Mouse (Mus musculus) midbrain, embryonic 15.5 days (tissue): ENCODE data around the gene T2. TPM values are rescaled to one million over a fixed set of nuclear protein-coding genes. Genes with fewer than 3 reads are reported as not detected.

Experiments
- ATAC-seq: fragments of 200-750 bp; cut with Nextera tagmentation; replicated peaks from 2 replicates; pipeline ENCODE4 v1.8.0; 2017; ENCODE audit warnings: moderate TSS enrichment
- H3K27ac ChIP-seq: fragments of 300-500 bp; sonication (generic); 2 replicates; pipeline ENCODE4 v1.5.1; 2015; ENCODE audit warnings: mild to moderate bottlenecking, inconsistent platforms
- H3K27me3 ChIP-seq: fragments of 300-500 bp; sonication (generic); replicated peaks from 2 replicates; pipeline ENCODE4 v1.6.1; 2015; ENCODE audit warnings: inconsistent platforms
- H3K36me3 ChIP-seq: fragments of 300-500 bp; sonication (generic); replicated peaks from 2 replicates; pipeline ENCODE4 v1.6.1; 2015; ENCODE audit warnings: inconsistent platforms
- H3K4me1 ChIP-seq: fragments of 300-500 bp; sonication (generic); 2 replicates; pipeline ENCODE4 v1.6.1; 2015; ENCODE audit warnings: inconsistent platforms
- H3K4me2 ChIP-seq: fragments of 300-500 bp; sonication (generic); 2 replicates; pipeline ENCODE4 v1.6.1; 2015; ENCODE audit warnings: inconsistent platforms, mild to moderate bottlenecking, moderate library complexity
- H3K4me3 ChIP-seq: fragments of 300-500 bp; sonication (generic); 2 replicates; pipeline ENCODE4 v1.5.1; 2015; ENCODE audit warnings: mild to moderate bottlenecking, inconsistent platforms
- H3K9ac ChIP-seq: fragments of 300-500 bp; sonication (generic); 2 replicates; pipeline ENCODE4 v1.6.1; 2015; ENCODE audit warnings: mild to moderate bottlenecking, inconsistent platforms
- H3K9me3 ChIP-seq: fragments of 300-500 bp; sonication (generic); 2 replicates; pipeline ENCODE4 v1.6.1; 2016; ENCODE audit warnings: inconsistent platforms
- WGBS: fragments of 180-500 bp; shearing (Covaris S2); methylation state at CpG from one replicate; pipeline ENCODE4 v1.1.7; 2015; ENCODE audit warnings: mixed read lengths; 5-methylcytosine and 5-hydroxymethylcytosine counted together
- polyA plus RNA-seq: library from polyadenylated mRNA; unstranded; fragments of >200 nt; fragmentation: Nextera tagmentation; extraction: Ambion mirVana; gene quantifications from 2 replicates; pipeline ENCODE4 v1.2.1, GENCODE M21; 2015

The T2 gene
- polyA plus RNA-seq, 1 experiment from 2014 or later: 0.97 TPM

DNA sequence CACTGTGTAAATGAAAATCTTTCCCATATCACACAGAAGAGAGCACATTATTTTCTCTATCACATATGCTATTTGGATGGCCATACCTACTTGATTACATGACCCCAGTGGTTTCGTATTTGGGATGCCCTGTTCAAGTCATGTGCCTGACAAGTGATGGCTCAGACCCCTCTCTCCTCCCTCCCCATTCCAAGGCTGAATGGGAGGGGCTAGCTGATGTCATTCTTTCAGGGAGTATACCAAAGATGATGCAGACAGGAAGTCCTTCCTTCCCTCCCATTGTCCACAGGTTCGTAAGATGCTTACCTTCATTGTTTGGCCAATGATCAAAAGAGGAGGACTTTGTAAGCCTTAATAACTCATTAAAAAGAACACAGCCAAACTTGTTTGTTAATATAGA lies 13.4 kb downstream of the T2 start:
- Histone ChIP-seq H3K9me3 (no peaks in the 10 kb centered on the region), H3K27me3 (no peaks in the 10 kb centered on the region), H3K36me3 (no peaks in the 10 kb centered on the region), H3K9ac (no peak overlapping the region), H3K4me3 (no peak overlapping the region), H3K4me1 (peaks cover 66% of the 10 kb centered on the region), H3K27ac (peak overlapping the region; percentile 100), H3K4me2 (no peak overlapping the region)
- no peak for ATAC-seq
- 26% methylated on average over 2 of the region's 2 CpGs for WGBS

- Histone ChIP-seq H3K27me3 (no peaks in the 10 kb centered on the region), H3K4me2 (peak overlapping the region; percentile 70; the same call in 1 of the 2 replicates), H3K4me1 (peaks cover 66% of the 10 kb centered on the region), H3K27ac (peak overlapping the region; percentile 100), H3K36me3 (no peaks in the 10 kb centered on the region), H3K9ac (no peak overlapping the region; the same call in 1 of the 2 replicates), H3K4me3 (no peak overlapping the region), H3K9me3 (no peaks in the 10 kb centered on the region)
- no peak for ATAC-seq
- WGBS: 13% methylated on average over 13 of the region's 13 CpGs
Observed at GRCm38 (mm10) chr17:8370634-8371229, 14.9 kb downstream of the T2 start.

GRCm38 (mm10) chr17:8371834-8372233 lies 16.0 kb downstream of the T2 start:
- peaks cover 57% of the 10 kb centered on the region for H3K4me1 ChIP-seq
- peak; percentile 79 for ATAC-seq
- WGBS: under 1% methylated on average over 7 of the region's 7 CpGs
- H3K4me2 ChIP-seq: peak overlapping the region; percentile 70
- no peaks in the 10 kb centered on the region for H3K36me3 ChIP-seq
- H3K27me3 ChIP-seq: no peaks in the 10 kb centered on the region
- no peaks in the 10 kb centered on the region for H3K9me3 ChIP-seq
- peak overlapping the region; percentile 64 for H3K9ac ChIP-seq
- H3K4me3 ChIP-seq: peak overlapping the region; percentile 40
- H3K27ac ChIP-seq: peak overlapping the region; percentile 100

DNA sequence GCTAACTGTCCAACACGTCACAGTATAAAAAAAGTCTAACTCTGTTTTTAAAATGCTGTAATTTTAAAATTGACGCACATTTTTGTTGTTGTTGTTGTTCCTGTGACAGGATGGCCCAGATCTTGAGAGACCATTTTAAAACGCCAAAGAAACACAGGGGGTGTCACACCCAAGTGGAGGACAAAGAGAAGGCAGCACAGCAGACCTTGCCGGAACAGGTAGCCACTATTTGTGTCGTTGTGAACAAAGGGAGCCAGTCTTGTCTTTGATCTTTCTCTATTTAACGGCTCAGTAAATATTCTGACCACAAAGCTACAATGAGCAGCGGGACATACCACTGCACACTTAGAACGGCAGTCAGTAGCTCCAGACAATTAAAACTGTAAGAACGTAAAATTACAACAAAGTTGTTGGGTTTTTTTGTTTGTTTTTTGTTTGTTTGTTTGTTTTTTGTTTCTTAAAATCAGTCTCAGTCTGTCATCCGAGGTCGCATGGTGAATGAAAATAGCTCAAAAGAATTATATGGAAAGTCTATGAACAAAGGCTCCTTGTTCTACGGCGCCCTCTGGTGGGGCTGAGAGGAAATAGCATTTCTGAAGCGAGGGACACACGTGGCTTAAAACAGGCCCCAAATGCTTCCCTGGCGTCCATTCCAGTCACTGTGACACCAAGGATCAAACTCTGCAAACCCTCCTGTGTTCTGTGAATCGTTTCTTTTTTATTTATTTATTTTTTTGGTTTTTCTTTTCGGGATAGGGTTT lies 16.7 kb downstream of the T2 start:
- Histone ChIP-seq H3K4me2 (peak overlapping the region; percentile 70), H3K36me3 (no peaks in the 10 kb centered on the region), H3K27me3 (no peaks in the 10 kb centered on the region), H3K4me1 (peaks cover 51% of the 10 kb centered on the region), H3K27ac (peak overlapping the region; percentile 100), H3K9ac (peak overlapping the region; percentile 64), H3K9me3 (no peaks in the 10 kb centered on the region), H3K4me3 (peak overlapping the region; percentile 40)
- ATAC-seq: peak; percentile 12; the same call in 1 of the 2 replicates
- under 1% methylated on average over 18 of the region's 18 CpGs for WGBS

DNA sequence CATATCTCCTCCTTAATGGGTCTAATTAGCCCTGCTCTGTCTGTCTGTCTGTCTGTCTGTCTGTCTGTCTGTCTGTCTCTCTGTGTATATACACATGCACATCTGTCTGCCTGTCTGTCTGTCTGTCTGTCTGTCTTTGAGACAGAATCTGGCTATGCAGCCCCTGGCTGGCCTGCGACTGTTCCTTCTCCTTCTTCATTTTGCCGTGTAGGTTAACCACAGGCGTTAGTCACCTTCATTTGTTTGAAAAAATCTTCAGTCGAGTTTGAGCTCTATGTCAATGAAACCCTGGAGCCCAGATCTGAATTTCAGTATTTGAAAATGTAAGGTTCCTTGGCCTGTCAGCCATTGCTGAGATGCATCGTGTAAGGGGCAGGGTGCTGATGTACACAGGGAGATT lies 21.5 kb downstream of the T2 start:
- Histone ChIP-seq H3K27ac (no peak overlapping the region), H3K9me3 (no peaks in the 10 kb centered on the region), H3K4me2 (no peak overlapping the region), H3K4me3 (no peak overlapping the region), H3K27me3 (no peaks in the 10 kb centered on the region), H3K36me3 (no peaks in the 10 kb centered on the region), H3K4me1 (peaks cover 6% of the 10 kb centered on the region), H3K9ac (no peak overlapping the region)
- ATAC-seq: no peak
- 63% methylated on average over 5 of the region's 5 CpGs for WGBS

- peaks cover 8% of the 10 kb centered on the region for H3K4me1 ChIP-seq
- WGBS: 91% methylated on average over 2 of the region's 2 CpGs
- no peak for ATAC-seq
- H3K4me3 ChIP-seq: no peak overlapping the region
- no peaks in the 10 kb centered on the region for H3K36me3 ChIP-seq
- H3K27me3 ChIP-seq: peaks cover 16% of the 10 kb centered on the region
- H3K9me3 ChIP-seq: no peaks in the 10 kb centered on the region
- H3K4me2 ChIP-seq: no peak overlapping the region
- H3K27ac ChIP-seq: no peak overlapping the region
- no peak overlapping the region for H3K9ac ChIP-seq
Observed at GRCm38 (mm10) chr17:8385441-8385840, 29.6 kb downstream of the T2 start.

DNA sequence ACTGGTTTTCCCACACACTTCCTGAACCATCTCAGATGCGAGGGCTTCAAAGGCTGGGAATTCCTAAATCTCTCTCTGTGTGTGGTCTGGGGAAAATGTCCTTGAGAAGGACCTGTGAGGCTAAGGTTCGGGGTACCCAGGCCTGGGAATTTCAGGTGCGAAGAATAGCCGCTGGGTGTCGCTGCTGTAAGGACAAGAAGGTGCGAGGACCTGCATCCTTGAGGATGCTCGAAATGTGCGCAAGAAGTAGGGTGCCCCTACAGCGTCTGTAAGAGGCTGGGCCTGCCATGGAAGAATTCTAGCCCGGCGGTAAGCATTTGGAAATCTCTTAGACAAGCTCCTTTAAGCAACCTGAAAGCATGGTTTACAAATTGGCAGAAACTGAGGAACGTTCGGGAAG lies 32.7 kb downstream of the T2 start:
- 2% methylated on average over 13 of the region's 13 CpGs for WGBS
- H3K27ac ChIP-seq: no peak overlapping the region

DNA sequence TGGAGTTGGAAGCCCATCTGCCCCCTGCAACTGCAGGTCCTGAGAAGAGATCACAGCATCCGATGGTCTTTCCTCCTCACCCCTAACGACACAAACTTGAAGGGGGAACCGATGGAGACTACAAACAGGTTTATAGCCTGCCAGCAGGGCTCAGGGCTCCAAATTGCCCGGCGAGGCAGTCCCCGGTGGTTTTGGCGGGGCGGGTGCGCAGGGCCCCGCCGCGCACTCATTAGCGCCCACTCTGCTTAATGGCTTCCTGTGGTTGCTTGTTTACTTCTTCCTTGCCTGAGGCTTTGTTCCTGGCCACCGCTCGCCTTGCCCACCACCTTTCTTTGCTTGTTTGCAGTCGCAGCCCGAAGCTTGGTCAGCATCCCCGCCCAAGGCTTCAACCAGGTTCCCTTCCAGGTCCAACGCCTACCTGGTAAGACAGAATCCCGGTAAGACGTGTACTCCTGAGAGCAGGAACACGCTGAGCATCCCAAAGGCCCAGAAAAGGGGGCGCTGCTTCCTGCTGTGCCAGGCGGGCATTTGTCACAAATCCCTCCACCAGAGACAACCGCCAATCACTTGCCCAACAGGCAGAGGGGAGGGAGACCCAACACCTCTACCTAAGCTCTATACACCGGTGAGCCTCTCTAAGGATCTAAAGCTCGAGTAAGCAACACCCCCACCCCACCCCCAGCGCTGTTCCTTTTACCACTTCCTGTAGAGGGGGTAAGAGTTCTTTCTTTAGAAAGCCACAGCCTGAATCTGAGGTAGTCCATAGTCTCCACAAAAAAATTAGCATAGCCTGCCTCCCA lies 33.4 kb downstream of the T2 start:
- Histone ChIP-seq H3K4me1 (peaks cover 8% of the 10 kb centered on the region), H3K4me3 (peak overlapping the region; percentile 36), H3K4me2 (peak overlapping the region; percentile 56), H3K27ac (peak overlapping the region; percentile 23; the same call in 1 of the 2 replicates), H3K27me3 (peaks cover 27% of the 10 kb centered on the region), H3K9ac (peak overlapping the region; percentile 33), H3K9me3 (no peaks in the 10 kb centered on the region), H3K36me3 (no peaks in the 10 kb centered on the region)
- 1% methylated on average over 28 of the region's 28 CpGs for whole genome bisulfite sequencing
- peak; percentile 70 for ATAC-seq

More for the DNA sequence above, 32.7 kb downstream of the T2 start:
- Histone ChIP-seq H3K9me3 (no peaks in the 10 kb centered on the region), H3K27me3 (peaks cover 27% of the 10 kb centered on the region), H3K9ac (peak overlapping the region; percentile 33; the same call in 1 of the 2 replicates), H3K4me3 (peak overlapping the region; percentile 36), H3K4me2 (peak overlapping the region; percentile 56), H3K4me1 (peaks cover 8% of the 10 kb centered on the region), H3K36me3 (no peaks in the 10 kb centered on the region)
- peak; percentile 73; the same call in 1 of the 2 replicates for ATAC-seq

- Histone ChIP-seq H3K4me3 (peak overlapping the region; percentile 36), H3K4me2 (peak overlapping the region; percentile 56), H3K9me3 (no peaks in the 10 kb centered on the region), H3K27ac (no peak overlapping the region), H3K4me1 (peaks cover 8% of the 10 kb centered on the region), H3K27me3 (peaks cover 27% of the 10 kb centered on the region), H3K9ac (peak overlapping the region; percentile 33; the same call in 1 of the 2 replicates), H3K36me3 (no peaks in the 10 kb centered on the region)
- 10% methylated on average over 10 of the region's 10 CpGs for WGBS
- peak; percentile 31; the same call in 1 of the 2 replicates for ATAC-seq
Observed at GRCm38 (mm10) chr17:8389790-8390095, 34.0 kb downstream of the T2 start.

GRCm38 (mm10) chr17:8390487-8390886 lies 34.7 kb downstream of the T2 start:
- Histone ChIP-seq H3K9me3 (no peaks in the 10 kb centered on the region), H3K4me2 (no peak overlapping the region), H3K4me3 (no peak overlapping the region), H3K4me1 (peaks cover 8% of the 10 kb centered on the region), H3K36me3 (no peaks in the 10 kb centered on the region), H3K27me3 (peaks cover 27% of the 10 kb centered on the region), H3K27ac (no peak overlapping the region), H3K9ac (no peak overlapping the region)
- ATAC-seq: no peak
- 62% methylated on average over 4 of the region's 4 CpGs for WGBS

GRCm38 (mm10) chr17:8396371-8396770 lies 40.6 kb downstream of the T2 start:
- Histone ChIP-seq H3K27me3 (0 out of 2 replicates have a peak, but pooled peaks cover 3% of the 10 kb centered on the region), H3K4me3 (no peak overlapping the region), H3K27ac (no peak overlapping the region), H3K9ac (no peak overlapping the region), H3K36me3 (no peaks in the 10 kb centered on the region), H3K9me3 (no peaks in the 10 kb centered on the region), H3K4me1 (no peaks in the 10 kb centered on the region), H3K4me2 (no peak overlapping the region)
- no peak for ATAC-seq
- 64% methylated on average over 4 of the region's 4 CpGs for WGBS

GRCm38 (mm10) chr17:8397946-8398345 lies 42.2 kb downstream of the T2 start:
- Histone ChIP-seq H3K4me3 (no peak overlapping the region), H3K27ac (no peak overlapping the region), H3K9me3 (no peaks in the 10 kb centered on the region), H3K36me3 (no peaks in the 10 kb centered on the region), H3K4me2 (no peak overlapping the region), H3K4me1 (no peaks in the 10 kb centered on the region), H3K9ac (no peak overlapping the region), H3K27me3 (no peaks in the 10 kb centered on the region)
- ATAC-seq: no peak
- 54% methylated on average over 2 of the region's 2 CpGs for whole genome bisulfite sequencing
